Mouse (Mus musculus): ENCODE measurements at regions not wholly inside any gene's neighbourhood (a gene's known extent, or its start where the extent isn't known, plus 50 kb on each side); places are given as distances from the start of the nearest gene placed in this dataset.

GRCm38 (mm10) chr16:93028640-93029039 lies 202.7 kb upstream of the Runx1 start:
- TF ChIP-seq CTCF (IDR thresholded peaks at IDR 0.05; ENCODE audit: control insufficient read depth, insufficient read depth, insufficient replicate concordance, low read depth, low read length) (no peak), POLR2A (IDR thresholded peaks at IDR 0.05; ENCODE audit: control insufficient read depth, low read depth, low read length) (no peak)
